Mouse (Mus musculus) myocyte (in vitro differentiated cells): ENCODE results near the gene Muc1.

Experiments
- CEBPB ChIP-seq: IDR thresholded peaks from 2 replicates; pipeline ENCODE4 v1.6.1; 2011; ENCODE audit warnings: mild to moderate bottlenecking, moderate library complexity; ENCODE audit not compliant: poor library complexity, insufficient read depth, severe bottlenecking
- E2F4 ChIP-seq: IDR thresholded peaks from one replicate; pipeline ENCODE4 v1.6.1; 2011; ENCODE audit warnings: mild to moderate bottlenecking, control low read depth, moderate library complexity; ENCODE audit not compliant: insufficient read depth
- MAX ChIP-seq: IDR thresholded peaks from one replicate; pipeline ENCODE4 v1.6.1; 2011; ENCODE audit warnings: low read depth, mild to moderate bottlenecking, control low read depth
- MYOD1 ChIP-seq, 3 experiments: IDR thresholded peaks; one replicate each; pipeline ENCODE4 v1.6.1; 2011; ENCODE audit warnings: control low read depth in 2 of 3, low read depth in 2 of 3, mild to moderate bottlenecking in 2 of 3, moderate library complexity in 1 of 3; ENCODE audit not compliant: insufficient read length in 2 of 3, control insufficient read depth in 1 of 3
- MYOG ChIP-seq, 3 experiments: IDR thresholded peaks; one replicate each; pipeline ENCODE4 v1.6.1; 2011; ENCODE audit warnings: control low read depth in 2 of 3, low read depth in 2 of 3, mild to moderate bottlenecking in 2 of 3; ENCODE audit not compliant: insufficient read length in 2 of 3, control insufficient read depth in 1 of 3, insufficient read depth in 1 of 3
- POLR2A ChIP-seq: IDR thresholded peaks from one replicate; pipeline ENCODE4 v1.6.1; 2011; ENCODE audit warnings: low read depth, mild to moderate bottlenecking, control low read depth, moderate library complexity; ENCODE audit not compliant: insufficient read length
- POLR2AphosphoS2 ChIP-seq: IDR thresholded peaks from one replicate; pipeline ENCODE4 v1.6.1; 2011; ENCODE audit warnings: low read depth, control low read depth; ENCODE audit not compliant: insufficient read length
- REST ChIP-seq: IDR thresholded peaks from one replicate; pipeline ENCODE4 v1.6.1; 2011; ENCODE audit warnings: mild to moderate bottlenecking, control low read depth, moderate library complexity; ENCODE audit not compliant: insufficient read depth, insufficient read length
- TCF12 ChIP-seq: IDR thresholded peaks from one replicate; pipeline ENCODE4 v1.6.1; 2011; ENCODE audit warnings: mild to moderate bottlenecking, control low read depth; ENCODE audit not compliant: poor library complexity, insufficient read depth, severe bottlenecking
- USF1 ChIP-seq: IDR thresholded peaks from one replicate; pipeline ENCODE4 v1.6.1; 2011; ENCODE audit warnings: low read depth, mild to moderate bottlenecking, control low read depth, moderate library complexity

DNA sequence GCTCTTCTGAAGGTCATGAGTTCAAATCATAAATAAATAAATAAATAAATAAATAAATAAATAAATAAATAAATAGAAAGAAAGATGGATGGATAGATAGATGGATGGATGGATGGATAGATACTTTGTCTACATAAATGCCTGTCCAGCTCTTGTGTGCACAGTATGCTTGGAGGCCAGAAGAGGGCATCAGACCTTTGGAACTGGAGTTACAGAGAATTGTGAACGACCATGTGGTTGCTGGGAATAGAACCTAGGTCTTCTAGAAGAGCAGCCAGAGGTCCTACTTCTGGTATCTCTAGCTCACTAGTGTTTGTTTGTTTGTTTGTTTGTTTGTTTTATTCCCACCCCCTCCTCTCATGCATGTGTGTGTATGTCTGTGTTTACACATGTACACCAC lies 35.5 kb upstream of the Muc1 start:
- TF ChIP-seq E2F4 (no peak), POLR2A (no peak), CEBPB (no peak), USF1 (no peak), MYOD1 (IDR thresholded peaks at IDR 0.05; ENCODE audit: control insufficient read depth in 1 of 3, insufficient read length in 2 of 3, low read depth in 2 of 3) (no peak), POLR2AphosphoS2 (no peak), MAX (no peak), REST (no peak), TCF12 (no peak), MYOG (IDR thresholded peaks at IDR 0.05; ENCODE audit: control insufficient read depth in 1 of 3, insufficient read depth in 1 of 3, insufficient read length in 2 of 3, low read depth in 2 of 3) (no peak)
